Comparison of ENCODE assay signal across 8 mouse cellular contexts in the genomic region with DNA sequence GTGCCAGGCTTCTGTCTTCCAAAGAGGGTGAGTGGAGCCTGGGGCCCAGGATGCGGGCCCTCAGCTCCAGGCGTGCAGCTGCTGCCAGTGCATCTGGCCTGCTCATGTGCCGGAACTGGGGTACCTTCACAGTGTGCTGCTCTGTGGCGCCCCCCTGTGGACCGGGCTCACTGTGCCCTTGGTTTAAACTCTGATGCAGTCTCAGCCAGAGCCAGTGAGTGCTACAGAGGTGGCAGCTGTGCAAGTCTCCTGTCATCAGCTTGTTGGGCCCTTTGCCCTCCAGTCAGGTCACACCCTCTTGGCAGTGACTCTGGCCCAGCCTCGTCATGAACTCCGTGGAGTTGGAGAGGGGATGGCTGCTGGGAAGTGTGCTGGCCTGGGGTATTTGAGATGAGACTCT. TPM values are rescaled to one million over a fixed set of nuclear protein-coding genes. Genes with fewer than 3 reads are reported as not detected.
DNase-seq lines count a peak whose midpoint lies in the region; ATAC-seq lines count a peak whose summit lies in the region.

No protein-coding gene starts in this region.

- no peaks in the 10 kb centered on the region for H3K4me1 ChIP-seq in limb, embryonic 10.5 days

- peak; percentile 27 to 72 for DNase-seq in cerebellum, postnatal 14 days
- no peak for DNase-seq in cerebellum, adult 11-12 months
- DNase-seq in right cerebral cortex, postnatal 4 days, result peak; percentile 52
- DNase-seq in right cerebral cortex, postnatal 10 days (ENCODE audit: low spot score in 2 of 2), result no peak
- DNase-seq in limb, embryonic 10.5 days (ENCODE audit: low spot score), result peak; percentile 62
- DNase-seq in retina, postnatal 1 day, result peak; percentile 39
- no peak for DNase-seq in left cerebral cortex, postnatal 10 days (ENCODE audit: extremely low spot score in 1 of 2, low spot score in 2 of 2)

- H3K27ac ChIP-seq in limb, embryonic 10.5 days, result no peak overlapping the region

- 88% methylated on average over 7 of the region's 7 CpGs for WGBS in limb, embryonic 10.5 days

- no peaks in the 10 kb centered on the region for H3K27me3 ChIP-seq in limb, embryonic 10.5 days (ENCODE audit: low read depth, poor library complexity, severe bottlenecking)

- intact Hi-C loops in left cerebral cortex, postnatal 10 days (cut with DNase I), result loop anchor here (5.0 kb wide), 1 partner anchor 38 kb away; no protein-coding TSS in a partner anchor

- no peak overlapping the region for H3K4me3 ChIP-seq in limb, embryonic 10.5 days

- 0 out of 2 replicates have a peak, but pooled peaks have one; percentile 41 for ATAC-seq in erythroblast, adult 5-6 weeks (replicated peaks; ENCODE audit: low FRiP score, poor library complexity, severe bottlenecking)

- H3K9me3 ChIP-seq in limb, embryonic 10.5 days (replicated peaks), result no peaks in the 10 kb centered on the region

- H3K36me3 ChIP-seq in limb, embryonic 10.5 days, result peaks cover 100% of the 10 kb centered on the region

RNA-seq across cellular contexts. Expression of gene Rab35, which starts 16.8 kb away (rescaled TPM):
- 17.3 and 17.8 TPM in 2 replicates for total RNA-seq in erythroblast, adult 5-6 weeks (2015; ENCODE audit: low replicate concordance)
- total RNA-seq in erythroblast, adult 5-6 weeks (2017; ENCODE audit: low replicate concordance), result 13.8 and 15.4 TPM in 2 replicates
- polyA plus RNA-seq in limb, embryonic 10.5 days (2016; fragmentation: Nextera tagmentation; extraction: Ambion mirVana), result 14.9 and 15.4 TPM in 2 replicates
- total RNA-seq in left cerebral cortex, postnatal 10 days (2021), result 10 to 100 TPM; 91.6 to 94.6 TPM

RNA-seq across cellular contexts. Expression of gene Gcn1l1, which starts 49.9 kb away (rescaled TPM):
- 9.4 and 10.9 TPM in 2 replicates for total RNA-seq in erythroblast, adult 5-6 weeks (2015; ENCODE audit: low replicate concordance)
- total RNA-seq in erythroblast, adult 5-6 weeks (2017; ENCODE audit: low replicate concordance), result 14.2 and 21.3 TPM in 2 replicates
- polyA plus RNA-seq in limb, embryonic 10.5 days (2016; fragmentation: Nextera tagmentation; extraction: Ambion mirVana), result 63.3 and 63.8 TPM in 2 replicates
- 10 to 100 TPM; 71.3 to 75.0 TPM for total RNA-seq in left cerebral cortex, postnatal 10 days (2021)

RNA-seq across cellular contexts. Expression of gene Rplp0, which starts 55.7 kb away (rescaled TPM):
- total RNA-seq in erythroblast, adult 5-6 weeks (2015; ENCODE audit: low replicate concordance), result 681 and 822 TPM in 2 replicates
- 339 and 478 TPM in 2 replicates for total RNA-seq in erythroblast, adult 5-6 weeks (2017; ENCODE audit: low replicate concordance)
- 1,442 and 1,757 TPM in 2 replicates for polyA plus RNA-seq in limb, embryonic 10.5 days (2016; fragmentation: Nextera tagmentation; extraction: Ambion mirVana)
- total RNA-seq in left cerebral cortex, postnatal 10 days (2021), result 100 to 1,000 TPM; 400 to 410 TPM

Comparison
In these comparisons a context has a peak if more than half of its experiments do, and no peak if none do; other contexts are left out.
1. DNase-seq: peak in cerebellum, postnatal 14 days (2 of 2), right cerebral cortex, postnatal 4 days (single experiment), limb, embryonic 10.5 days (single experiment) and retina, postnatal 1 day (single experiment); none in cerebellum, adult 11-12 months (single experiment), right cerebral cortex, postnatal 10 days (0 of 2) and left cerebral cortex, postnatal 10 days (0 of 2).
2. RNA of gene Rab35, which starts 16.8 kb away (total RNA-seq): 91.6 to 94.6 TPM in left cerebral cortex, postnatal 10 days; 13.8 to 17.8 TPM in erythroblast, adult 5-6 weeks; every median in the first group is over 4 times any median in the second.